Mouse (Mus musculus): ENCODE results near the gene Tcte1.

The Tcte1 gene

DNA sequence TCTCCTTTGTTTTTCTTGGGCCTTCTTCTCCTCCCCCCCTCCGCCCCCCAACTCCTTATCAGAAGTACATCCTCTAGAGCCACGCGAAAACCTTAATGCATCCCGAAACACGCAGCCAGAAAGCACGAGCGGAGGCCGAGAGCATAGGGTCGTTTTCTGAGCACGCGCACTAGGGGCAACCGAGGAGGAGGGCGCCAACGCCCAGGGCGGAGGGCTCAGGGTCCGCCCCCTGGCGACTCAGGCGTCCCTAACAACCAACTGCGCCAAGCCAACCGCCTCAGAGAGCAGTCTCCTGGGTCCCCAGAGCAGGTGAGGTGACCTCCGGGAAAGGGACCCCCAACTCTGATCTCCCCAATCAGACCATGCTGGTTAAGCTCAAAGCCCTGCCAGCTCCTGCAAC is at the start of gene Tcte1:
Gene Tcte1 (plus strand): TSS at position 172 of the 400 bp plus-strand sequence.
- DNase-seq (ENCODE audit: low read depth): no peak

DNA sequence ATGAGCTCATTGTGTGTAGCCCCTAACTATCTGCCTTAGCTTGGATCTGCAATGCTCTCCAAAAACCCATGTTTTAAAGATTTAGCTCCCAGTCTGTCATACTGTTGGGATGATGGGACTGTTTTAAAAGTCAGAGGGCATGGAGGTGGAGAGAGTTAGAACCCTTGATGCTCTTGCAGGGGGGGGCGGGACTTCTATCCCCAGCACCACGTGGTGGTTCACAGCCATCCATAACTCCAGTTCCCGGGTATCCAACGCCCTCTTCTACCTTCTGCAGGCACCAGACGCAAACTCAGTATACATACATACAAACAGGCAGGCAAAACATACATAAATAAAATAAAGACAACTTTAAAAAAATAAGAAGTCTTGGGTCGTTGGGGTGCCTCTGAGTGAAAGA is 49.6 kb upstream of the Tcte1 start:
- no peak for DNase-seq (ENCODE audit: low read depth)

DNA sequence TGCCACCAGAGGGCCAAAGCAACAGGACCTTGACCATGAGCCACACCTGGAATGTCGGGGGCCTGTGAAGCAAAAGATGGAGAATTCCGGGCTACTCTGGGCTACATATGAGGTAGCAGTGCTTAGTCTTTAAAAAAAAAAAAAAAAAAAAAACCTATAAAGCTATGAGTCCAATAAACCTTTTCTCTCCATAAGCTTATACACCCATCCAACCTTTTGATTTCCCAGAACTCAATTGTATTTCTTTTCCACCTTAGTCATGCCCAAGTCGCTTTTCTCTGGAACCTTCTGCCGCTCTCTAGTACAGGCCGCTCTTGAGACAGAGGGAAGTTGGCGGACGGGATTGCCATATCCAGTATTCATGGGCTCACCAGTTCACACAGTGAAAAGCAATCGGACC is 49.1 kb upstream of the Tcte1 start:
- no peak for DNase-seq (ENCODE audit: low read depth)

DNA sequence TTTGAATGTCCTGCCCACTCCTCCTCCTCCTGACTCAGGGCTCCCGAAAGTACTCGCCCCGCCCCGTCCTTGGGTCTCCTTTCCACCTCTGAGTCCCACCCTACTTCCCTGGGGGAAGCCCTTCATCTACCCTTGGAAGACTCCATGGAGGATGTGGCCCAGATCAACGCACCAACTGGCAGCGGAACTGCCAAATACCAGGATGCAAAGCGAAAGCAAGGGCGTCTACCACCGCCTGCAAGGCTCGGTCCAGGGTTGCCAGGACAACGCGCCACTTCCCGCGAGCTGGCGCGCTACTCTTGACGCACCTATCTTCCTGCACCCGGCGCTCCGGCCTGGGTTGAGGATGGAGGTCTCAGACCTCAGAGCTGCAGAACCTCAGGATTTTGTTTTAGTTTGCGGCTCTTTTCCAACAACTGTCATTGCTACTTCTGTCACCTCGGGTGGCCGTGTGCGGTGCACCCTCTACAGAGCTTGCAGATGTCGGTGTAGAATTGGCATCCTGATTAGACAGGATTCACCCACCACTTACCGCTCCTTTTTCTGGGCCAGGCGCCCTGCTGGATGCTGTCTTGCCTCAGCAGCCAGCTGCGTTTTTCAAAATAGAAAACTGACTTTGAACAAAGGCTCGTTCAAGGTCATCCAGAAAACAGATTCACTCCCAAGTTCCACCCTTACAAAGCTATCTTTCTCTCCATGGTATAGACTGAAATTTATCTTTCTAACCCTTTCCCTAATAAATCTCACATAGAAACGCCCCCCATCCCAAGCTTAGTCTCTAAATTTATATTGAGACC is 48.4 kb upstream of the Tcte1 start, which contains the start of gene Spats1:
Gene Spats1 (minus strand): TSS at position 747 of the 797 bp plus-strand sequence.
- DNase-seq (ENCODE audit: low read depth): peak; percentile 32

DNA sequence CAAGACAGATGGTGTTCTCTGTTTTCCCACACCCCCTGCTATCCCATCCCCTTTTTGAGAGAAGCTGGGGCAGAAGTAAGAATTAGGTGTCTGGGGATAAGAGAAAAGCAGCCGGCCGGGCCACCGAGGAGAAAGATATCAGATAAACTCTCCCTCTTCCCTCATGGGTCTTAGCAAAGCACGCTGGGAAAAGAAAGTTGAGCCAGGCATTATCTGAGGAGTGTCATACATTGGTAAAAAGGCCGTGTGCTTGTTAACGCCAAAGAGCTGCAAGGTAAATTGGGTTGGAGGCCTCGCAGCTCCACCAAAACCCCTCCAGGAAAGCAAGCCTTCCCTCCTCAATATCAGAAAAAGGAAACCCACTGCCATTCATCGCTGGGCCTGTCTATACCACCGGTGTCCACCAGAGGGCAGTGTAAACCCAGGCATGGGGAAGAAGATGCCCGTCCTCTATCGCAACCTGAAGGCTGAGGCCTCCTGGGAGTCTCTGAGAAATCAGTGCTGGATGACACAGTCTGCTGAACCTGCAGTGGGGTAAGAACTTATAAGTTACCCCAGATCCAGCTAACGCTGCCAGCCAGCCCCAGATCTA is 44.9 kb upstream of the Tcte1 start:
- peak; percentile 76 for DNase-seq (ENCODE audit: low read depth)

DNA sequence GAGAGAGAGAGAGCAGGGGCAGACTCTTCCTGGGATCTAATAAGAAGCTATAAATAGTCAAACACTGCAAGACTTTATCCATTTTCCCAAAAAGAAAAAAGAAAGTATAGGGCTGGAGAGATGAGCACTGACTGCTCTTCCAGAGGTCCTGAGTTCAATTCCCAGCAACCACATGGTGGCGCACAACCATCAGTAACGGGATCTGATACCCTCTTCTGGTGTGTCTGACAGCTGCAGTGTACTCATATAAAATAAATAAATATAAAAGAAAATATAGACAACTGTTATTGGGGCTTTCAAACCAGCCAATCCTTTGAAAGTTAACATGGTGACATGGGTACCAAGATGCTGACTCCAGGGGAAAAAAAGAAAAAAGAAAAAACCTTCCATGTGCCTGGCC is 42.8 kb upstream of the Tcte1 start:
- peak; percentile 51 for DNase-seq (ENCODE audit: low read depth)

DNA sequence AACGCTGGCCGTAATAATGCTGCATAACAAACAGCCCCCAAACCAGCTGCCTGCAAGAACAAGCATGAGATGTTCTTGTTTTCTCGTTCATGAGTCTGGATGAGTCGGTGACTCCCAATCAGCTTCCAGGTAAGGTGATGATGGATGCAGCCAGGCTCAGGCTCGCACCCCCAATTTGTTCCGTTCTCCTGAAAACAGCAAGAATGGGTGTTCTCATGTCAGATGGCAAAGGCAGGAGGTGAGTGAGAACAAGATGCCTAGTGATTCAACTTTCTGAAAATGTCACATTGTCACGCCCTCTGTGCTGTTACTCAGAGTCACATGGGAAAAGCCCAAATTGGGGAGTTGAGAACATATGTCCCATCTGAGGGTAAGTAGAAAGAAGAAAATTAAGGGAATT is 37.7 kb upstream of the Tcte1 start:
- DNase-seq (ENCODE audit: low read depth): no peak

DNA sequence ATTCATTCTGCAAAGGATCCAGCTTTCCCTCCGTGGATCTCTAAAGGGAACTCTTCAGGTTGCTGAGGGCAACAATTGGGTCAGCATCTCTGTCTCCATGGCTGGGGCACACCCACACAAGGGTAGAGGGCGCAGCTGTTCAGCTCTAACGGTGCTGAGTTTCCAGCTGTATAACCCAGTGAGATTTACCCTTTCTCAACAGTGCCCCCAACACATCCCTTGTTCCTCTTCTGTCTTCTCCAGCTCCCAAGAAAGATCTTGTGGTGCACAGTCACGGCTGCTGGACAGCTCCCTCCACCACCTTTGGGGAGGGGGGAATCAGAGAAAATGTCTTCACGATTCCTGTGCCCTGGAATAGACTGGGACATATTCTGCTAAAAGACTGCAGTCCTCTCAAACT is 36.0 kb upstream of the Tcte1 start:
- no peak for DNase-seq (ENCODE audit: low read depth)

DNA sequence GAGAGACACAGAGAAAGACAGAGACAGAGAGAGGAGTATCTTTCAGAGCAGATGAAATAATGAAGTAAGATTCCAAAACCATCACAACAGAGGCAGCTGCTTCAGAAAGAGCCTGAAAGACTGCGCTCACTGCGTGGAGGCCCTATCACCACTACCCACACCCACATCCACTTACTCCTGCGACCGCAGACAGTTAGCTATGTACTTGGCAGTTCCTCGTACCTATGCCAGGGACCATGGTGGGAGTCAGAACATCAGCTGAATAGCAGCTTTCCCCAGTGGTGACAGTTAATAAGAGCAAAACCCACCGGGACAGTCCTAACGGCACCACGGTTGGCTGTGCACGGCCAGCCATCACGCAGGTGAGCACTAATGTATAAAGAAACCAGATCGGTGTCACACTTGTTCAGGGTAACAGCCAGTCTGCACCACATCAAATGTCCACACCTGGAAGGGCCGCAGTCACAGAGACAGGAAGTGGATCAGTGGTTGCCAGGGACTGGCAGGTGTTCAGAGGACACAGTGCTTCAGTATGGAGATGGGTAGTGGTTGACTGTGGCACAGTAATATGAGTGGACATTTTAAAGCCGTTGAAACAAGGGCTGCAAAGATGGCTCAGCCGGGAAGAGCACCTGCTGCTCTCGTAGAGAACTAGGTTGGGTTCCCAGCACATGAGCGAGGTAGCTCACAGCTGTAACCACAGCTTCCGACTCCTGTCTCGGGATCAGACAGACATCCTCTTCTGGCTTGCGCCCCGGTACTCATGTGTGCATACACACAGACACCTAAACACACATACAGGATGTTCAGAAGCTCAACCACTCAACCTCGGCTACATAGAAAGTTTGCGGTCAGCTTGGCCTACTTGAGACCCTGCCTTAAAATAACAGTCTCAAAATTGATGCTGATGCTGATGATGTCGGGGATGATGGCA is 34.6 kb upstream of the Tcte1 start:
- DNase-seq (ENCODE audit: low read depth): no peak

DNA sequence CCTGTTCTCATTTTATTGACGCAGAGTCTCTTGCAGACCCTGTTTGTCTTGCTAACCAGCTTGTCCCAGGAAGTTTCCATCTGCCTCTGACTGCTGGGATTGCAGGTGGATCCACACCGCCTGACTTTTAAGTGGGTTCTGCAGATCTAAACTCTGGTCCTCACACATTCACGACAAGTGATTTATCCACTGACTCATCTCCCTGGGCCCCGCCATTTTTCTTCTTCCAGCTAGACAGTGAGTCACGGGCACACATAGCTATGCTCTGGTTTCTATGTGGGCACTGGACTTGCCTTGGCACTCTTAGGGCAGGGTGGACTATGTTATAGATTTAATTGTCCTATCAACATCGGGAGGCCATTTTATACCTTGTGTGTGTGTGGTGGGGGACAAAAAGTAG is 33.5 kb upstream of the Tcte1 start:
- DNase-seq (ENCODE audit: low read depth): no peak

DNA sequence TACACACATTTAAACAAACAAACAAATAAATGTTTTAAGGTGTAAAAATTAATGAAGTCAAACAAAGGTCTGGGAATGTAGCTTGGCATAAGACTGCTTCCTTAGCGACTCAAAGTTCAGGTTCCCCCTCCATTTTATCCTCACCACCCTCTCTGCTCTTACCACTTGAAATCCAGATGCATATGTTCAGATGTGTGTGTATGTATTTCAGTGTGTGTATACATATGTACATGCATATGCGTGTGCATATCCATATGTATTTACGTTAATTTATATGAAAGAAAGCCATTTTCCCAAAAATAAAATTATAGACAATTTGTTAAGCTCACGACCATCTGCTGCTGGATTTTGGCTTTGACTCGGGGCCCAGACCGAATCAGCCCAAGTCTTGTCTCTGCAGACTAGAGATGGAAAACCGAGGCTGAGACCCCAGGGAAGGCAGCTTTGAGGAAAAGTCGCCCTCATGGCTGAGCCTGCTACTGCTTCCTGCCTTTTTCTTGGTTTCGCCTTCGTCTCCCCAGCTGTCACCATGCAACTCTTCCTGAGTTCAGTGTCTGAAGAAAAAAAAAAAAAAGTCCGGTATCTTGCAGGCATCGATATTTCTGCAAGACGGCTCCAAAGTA is 32.6 kb upstream of the Tcte1 start:
- DNase-seq (ENCODE audit: low read depth): no peak

DNA sequence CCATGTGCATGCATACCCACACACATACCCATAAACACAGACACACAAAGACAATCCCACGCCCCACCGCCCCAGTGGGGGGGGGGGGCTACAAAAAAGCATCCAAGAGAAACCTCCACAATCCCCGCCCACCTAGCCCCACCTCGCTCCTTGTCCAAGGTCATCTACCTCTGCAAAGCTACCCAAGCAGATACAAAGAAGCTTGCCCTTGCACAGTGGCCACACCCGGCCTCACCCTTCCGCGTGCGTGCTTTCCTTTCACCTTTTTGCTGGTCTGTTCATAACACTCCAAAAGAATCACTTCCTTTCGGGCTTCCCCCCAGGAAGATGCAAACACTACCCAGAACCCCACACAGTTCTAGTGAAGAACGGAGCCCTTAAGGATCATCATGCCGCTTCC is 27.8 kb upstream of the Tcte1 start:
- DNase-seq (ENCODE audit: low read depth): no peak

DNA sequence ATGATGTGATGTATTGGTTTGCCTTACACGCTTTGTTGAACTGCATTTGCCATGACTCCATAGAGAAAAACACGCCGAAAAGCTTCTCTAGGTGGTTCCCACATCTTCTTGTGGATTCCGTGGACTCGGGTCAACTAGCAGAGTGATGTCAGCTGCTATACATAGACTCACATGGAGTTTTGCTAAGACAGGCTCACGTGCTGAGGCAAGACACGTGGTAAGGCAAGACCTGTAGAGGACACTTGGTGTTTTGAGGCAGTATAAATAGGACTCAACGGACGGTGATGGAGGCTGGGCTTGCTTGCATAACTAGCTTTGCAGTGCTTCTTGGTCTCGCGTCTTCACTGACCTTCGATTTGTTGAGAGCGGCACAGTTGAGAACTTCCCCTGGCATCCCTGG is 24.8 kb upstream of the Tcte1 start:
- no peak for DNase-seq (ENCODE audit: low read depth)

DNA sequence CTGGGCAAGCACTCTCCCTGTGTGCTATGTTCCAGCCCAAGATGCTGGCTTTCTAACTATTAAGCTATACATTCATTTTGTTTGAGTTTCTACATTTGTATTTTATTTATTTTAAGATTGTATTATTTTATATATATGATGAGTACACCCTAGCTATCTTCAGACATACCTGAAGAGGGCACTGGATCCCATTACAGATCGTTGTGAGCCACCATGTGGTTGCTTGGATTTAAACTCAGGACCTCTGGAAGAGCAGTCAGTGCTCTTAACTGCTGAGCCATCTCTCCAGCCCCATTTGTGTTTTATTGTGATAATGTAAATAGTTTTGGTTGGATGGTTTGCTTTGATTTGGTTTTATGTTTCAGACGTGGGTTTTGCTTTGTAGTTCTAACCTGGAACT is 23.7 kb upstream of the Tcte1 start:
- DNase-seq (ENCODE audit: low read depth): no peak

DNA sequence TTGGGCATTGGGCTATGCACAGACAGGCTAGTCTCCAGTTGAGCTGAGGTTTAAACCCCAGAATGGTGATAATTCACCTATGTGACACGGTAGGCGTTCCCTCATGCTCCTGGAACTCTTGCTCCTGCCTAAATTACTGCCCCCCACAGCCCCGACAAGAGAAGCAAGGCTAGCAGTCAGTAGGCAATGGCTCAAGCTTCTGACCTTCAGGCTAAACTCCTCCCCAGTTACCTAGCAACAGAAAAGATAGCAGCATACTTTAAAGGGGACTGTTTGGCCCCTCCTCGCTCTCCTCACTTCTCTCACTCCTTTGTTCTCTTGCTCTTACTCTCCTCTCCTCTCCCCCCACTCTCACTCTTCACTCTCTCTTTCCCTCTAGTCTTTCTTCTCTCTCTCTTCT is 22.3 kb upstream of the Tcte1 start:
- no peak for DNase-seq (ENCODE audit: low read depth)

DNA sequence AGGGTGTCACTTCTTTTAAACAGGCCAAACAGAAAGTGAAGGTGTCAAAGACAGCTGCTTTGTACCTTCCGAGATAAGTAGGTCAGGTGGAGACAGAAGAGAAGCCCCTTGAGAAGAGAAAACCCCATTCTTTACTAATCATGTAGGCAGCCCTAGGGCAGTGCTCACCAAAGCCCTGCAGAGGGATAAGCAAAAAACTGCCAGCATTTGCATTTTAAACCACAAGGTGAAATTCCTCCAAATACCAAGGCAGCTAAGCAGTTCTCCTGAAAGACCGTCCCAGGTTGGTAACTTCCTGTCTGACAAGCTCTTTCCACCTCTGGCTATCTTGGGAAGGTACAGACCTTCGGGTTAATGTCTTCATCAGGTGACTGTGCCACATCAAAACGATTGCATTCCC is 20.9 kb upstream of the Tcte1 start:
- DNase-seq (ENCODE audit: low read depth): no peak

DNA sequence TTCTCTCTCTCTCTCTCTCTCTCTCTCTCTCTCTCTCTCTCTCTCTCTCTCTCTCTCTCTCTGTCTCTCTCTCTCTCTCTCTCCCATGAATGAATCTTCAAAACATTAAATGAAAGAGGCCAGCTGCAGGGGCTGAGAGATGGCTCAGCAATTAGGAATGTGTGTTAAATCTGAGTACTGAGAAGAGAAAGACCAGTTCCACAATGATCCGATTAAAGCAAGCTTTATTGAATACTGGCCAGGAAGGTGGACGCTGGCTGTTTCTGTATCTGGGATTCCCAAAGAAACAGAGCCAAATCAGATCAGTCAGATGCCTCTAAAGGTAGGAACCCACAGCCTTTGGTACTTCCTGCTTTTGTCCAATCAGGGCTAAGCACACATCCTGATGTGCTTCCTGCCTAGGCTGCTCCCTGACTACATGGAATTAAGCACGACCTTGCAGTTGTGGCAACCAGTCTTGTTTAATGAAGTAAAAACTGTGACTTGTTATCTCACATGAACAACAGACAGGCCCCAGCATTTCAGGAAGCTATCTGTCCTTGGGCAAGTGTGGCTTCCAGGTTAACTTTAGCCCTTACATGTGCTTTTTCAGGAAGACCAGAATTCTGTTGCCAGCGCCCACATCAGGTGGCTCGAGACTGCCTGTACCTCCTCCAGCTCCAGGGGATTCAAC is 19.8 kb upstream of the Tcte1 start:
- peak; percentile 93 for DNase-seq (ENCODE audit: low read depth)

DNA sequence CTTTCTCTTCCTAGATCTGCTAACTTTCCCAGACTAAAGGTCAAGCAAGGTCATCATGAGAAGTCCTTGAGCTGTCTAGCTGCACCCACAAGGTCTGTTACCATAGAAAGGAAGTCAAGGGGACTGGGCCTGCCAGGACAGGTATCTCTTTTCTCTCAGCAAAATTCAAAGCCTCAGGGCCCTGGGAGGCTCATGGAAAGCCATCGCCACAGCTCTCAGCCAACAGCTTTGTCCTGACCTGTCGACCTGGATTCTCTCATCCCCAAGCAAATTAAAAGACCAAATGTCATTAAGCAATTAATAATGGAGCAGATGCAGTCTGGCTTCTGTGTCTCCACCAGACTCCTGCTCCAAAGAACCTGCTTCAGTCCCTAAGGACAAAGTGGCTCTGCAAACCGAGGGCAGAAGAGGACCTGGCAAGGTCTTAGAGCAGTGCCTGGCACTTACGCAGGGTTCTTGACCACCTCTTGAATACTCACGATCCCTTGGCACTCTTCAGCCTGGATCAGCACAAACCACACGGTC is 17.2 kb upstream of the Tcte1 start:
- no peak for DNase-seq (ENCODE audit: low read depth)

DNA sequence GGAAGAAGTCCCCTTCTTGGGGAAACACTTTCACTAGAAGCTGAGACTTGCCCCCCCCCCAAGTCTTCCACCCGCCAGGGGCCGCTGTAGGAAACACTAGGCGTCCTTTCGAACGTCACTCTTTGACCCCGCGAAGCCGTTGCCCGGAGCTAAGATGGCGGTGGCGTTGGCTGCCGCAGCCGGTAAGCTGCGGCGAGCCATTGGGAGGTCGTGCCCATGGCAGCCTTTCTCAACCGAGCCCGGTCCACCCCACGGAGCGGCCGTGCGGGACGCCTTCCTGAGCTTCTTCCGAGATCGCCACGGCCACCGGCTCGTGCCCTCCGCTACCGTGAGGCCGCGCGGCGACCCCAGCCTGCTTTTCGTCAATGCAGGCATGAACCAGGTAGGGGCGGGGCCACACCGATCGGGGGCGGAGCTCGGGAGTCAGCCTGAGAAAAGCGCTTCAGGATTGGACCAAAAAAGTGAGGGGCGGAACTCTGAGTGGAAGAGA is 16.5 kb upstream of the Tcte1 start, which contains the start of gene Aars2:
Gene Aars2 (plus strand): TSS at position 142 of the 490 bp plus-strand sequence.
- DNase-seq (ENCODE audit: low read depth): peak; percentile 96

DNA sequence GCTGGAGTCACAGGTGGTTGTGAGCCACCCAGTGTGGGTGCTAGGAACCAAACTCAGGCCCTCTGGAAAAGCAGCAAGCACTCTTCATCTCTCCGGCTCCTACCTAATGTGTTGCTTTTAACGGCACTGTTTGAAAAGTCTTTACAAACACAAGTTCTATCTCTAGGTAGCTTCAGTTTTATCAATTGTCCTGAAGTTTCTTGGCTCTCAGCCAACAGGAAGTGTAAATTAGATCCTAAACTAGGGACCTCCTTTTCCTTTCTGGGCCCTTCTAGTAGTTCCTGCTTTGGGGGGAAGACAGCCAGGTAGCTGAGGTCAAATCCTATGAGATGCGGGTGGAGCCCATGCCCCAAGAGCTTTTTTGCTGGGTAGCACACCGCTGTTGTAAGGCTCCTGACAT is 12.4 kb upstream of the Tcte1 start:
- no peak for DNase-seq (ENCODE audit: low read depth)

DNA sequence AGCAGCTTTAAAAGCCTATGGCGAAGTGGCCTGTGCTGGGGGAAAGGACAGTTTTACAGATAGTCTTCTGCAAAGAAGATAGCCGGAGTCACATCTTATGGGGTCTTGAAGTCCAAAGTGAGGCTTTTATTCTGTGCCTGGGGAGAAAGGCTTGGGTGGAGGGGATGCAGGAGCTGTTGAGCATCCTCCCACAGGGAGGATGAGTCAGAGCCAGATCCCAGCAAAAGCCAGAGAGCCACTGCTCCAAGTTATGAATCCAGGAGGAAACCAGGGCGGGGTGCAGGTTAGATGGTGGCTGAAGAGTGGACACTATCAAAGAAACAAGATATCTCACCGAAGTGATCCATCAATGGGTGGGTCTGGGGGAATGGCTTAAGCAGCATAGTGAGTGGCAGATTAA is 11.5 kb upstream of the Tcte1 start:
- no peak for DNase-seq (ENCODE audit: low read depth)

Data from 416B (cell line).